Mouse (Mus musculus) gastrocnemius, postnatal 10 days (tissue): Measurements from ENCODE around the gene Pla2g2f. TPM values are rescaled to one million over a fixed set of nuclear protein-coding genes. Genes with fewer than 3 reads are reported as not detected.
A peak's percentile ranks its signal among the peaks of the same experiment; 100 is the strongest.

Source experiments
- DNase-seq: peaks from one replicate; pipeline ENCODE4 v3.0.0; 2021; ENCODE audit warnings: mixed read lengths
- long read RNA-seq, 2 experiments: library from polyadenylated mRNA; stranded (forward); transcript quantifications; one replicate each; pipeline ENCODE4 v2.0.0; 2021
- total RNA-seq, 2 experiments: library from RNA; stranded (reverse); gene quantifications; 2 replicates each; pipeline ENCODE4 v1.2.3; 2021

Pla2g2f gene
- not detected for total RNA-seq
- long read RNA-seq, experiment 1, result 0 reads
- long read RNA-seq, experiment 2, result 0 reads

DNA sequence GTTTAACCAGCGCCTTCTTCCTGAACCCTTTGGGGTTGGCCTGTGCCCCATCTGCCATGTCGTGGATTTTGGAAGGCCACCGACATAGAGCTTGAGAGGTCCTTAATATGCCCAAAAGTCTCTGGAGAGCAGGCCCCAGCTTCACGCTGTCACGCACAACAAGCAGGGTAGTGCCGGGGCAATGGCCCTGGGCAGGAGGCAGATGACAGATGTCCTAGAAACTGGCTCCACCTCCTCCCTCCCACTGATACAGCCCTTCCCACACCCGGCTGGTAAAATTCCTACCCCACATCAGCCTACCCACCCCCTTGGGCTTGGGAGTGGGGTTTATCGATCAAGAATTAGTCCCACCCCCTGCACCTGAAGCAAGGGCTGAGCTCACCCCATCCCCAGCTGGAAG lies at the start of gene Pla2g2f:
Gene Pla2g2f, minus strand, starts transcription at position 211 of the 400 bp plus-strand sequence.
- DNase-seq, result no peak

DNA sequence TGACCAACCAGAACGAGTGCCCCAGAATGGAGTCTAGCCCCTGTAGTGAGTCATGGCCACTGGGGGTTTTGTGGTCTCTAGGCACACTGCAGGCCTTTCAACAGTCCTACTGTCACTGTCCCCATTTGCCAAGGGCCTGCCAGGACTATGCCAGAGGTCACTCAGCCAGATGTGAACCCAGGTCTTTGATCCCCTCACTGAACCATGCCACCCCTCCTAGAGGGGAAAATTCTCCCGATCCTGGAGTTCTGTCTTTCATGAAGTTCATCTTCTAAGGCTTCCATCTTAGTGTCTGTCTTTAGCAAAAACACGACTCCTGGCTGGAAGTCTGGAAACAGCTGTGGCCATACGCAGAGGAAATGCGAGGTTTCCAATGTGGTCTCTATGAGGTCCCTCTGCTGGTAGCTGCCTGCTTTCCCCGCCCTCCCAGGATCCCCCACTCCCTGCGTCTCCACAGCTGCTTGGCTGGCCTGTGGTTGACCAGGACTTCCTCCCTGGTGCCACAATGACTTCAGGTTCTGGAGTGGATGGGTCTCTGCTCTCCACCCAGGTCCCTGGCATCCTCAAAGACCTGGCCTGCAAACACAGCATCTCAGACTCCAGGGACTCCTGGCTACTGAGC lies 49.6 kb upstream of the Pla2g2f start:
- no peak for DNase-seq

DNA sequence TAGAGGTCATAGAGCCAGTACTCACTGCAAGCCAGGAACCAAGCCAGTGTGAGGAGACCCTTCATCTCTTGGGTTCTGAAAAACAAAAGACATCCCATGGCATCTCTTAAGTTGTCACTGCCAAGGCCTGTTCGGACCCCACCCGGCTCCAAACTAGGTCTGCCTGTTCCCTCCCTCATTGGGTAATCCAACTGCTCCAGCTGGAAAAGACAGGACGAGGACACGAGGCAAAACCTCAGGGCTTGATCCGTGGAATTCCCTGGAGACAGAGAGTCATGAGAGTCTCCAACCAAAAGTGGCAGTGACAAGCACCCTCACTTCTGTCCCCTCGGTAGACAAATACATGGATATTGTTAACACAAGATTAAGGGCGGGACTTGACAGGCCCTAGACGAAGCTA lies 48.7 kb upstream of the Pla2g2f start:
- no peak for DNase-seq

DNA sequence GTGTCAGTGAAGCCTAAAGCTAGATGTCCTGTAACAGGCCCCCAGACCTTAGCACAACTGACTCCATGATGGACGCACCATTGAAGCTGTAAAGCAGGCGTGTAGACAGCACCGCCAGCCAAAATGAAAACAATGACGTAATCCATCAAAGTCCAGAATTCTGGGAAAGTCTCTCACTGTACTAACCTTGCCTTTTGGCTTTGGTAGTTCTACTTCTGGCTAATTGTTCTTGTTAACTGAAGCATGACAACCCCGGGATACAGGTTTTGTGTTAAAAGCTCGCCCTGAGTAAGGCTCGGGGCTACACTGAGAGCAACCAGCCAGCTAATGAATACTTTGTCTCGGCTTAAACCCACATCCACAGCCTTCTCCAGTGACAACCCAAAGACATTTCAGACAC lies 47.8 kb upstream of the Pla2g2f start:
- DNase-seq, result no peak

DNA sequence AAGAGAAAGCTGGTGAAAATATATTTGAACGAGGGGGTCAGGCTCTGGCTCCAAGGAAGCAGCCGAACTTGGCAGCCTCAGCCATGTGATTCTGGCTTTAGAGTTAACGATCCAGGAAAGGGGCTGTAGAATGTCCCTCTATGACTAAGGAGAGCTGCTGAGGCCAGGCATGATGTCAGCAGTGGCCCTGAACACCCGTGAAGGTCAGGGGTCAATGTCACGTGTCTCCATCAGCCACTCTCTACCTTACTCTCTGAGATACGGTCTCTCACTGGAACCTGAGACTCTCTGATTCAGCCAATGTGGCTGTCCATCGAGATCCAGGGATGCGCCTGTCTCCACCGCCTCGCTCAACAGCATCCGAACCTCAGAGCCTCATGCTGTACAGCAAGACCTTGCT lies 45.5 kb upstream of the Pla2g2f start:
- DNase-seq, result no peak

DNA sequence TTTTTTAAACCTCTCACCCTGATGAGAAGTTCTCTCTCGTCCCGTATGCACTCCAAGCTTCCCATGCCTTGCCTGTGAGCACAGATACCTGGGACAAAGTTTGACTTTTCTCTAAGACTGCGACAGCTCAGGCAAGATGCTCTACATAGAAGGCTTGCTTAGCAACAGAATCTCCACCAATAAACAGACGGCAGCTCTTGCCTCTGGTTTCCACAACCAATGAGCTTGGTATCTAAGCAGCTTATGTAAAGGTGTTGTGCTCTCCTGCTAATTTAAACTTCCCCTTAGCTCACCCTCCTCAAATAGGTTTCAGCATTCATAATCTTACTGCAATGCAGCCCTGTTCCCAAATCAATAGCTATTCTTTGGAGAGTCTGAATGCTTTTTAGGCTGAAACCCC lies 44.2 kb upstream of the Pla2g2f start:
- no peak for DNase-seq

DNA sequence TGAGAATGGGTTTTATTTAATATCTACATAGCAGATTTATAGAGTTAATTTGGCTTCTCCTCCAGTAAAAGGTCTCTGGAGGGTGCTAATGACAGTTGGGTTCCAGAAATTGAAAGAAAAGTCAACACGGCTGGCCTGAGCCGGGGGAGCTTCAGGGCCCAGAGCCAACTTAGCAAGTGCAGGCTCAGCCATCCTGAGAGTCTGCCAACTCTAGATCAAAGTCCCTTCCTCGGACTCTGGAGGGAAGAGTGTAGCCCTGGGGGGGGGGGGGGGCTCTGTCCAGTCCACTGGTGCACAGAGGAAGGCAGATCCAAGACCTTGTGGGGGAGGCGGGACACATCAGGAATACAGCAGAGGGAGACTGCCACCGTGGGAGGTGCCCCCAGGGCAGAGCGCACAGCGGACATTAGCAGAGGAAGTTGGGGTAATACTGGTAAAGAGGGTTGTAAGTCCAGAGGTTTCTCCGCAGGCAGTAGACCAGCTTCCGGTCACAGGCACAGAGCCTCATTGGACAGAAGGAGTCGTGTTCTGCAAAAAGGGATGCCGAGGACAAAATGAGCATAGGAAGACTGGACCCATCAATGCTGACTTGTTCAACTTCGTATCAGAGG lies 42.8 kb upstream of the Pla2g2f start:
- DNase-seq, result peak; percentile 25

DNA sequence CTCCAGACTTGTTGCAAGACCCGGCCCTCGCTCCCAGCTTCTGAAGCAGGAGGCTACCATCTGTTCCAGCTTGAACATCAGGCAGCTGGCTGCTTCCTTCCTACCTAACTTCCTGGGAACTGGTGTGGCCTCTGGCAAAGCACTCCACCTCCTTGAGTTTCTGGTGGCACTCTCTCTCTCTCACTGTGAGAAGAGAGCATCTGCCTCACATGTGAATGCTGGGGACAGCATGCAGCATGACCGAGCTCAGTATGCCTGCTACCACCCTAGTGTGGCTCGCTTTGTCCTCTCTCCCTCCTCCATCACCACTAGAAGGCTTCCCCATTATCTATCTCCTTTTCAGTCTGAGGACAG lies 39.8 kb upstream of the Pla2g2f start:
- no peak for DNase-seq

DNA sequence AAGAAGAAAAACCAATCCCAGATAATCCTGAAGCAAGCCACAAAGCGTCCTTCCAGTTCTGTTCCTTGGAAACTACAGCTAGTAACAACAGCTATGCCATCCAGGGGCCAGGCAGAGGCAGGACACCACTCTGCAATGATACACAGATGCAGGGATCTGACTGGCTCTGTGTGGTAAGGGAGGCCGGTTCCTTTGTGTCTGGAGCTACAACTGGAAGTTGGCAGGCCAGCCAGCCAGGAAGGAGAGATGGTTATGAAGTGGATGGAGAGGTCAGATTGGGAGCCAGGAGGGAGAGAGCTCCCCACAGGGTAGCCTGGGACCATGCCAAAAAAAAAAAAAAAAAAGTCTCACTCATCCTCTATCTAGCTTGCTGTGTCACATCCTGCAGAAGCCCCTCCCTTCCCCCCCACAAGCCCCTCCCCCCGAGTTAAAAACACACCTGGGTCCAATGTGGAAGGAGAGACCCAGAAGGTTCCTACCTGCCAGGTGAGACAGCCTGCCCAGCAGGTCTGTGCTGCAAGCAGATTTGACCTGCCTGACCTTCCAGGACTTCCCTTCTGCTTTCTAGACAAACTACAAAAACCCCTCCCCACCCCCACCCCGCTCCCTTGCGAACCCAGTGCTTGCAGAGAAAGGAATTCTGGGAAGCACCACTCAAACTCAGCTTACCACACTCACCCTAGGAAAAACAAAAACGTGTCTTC lies 39.2 kb upstream of the Pla2g2f start:
- no peak for DNase-seq

DNA sequence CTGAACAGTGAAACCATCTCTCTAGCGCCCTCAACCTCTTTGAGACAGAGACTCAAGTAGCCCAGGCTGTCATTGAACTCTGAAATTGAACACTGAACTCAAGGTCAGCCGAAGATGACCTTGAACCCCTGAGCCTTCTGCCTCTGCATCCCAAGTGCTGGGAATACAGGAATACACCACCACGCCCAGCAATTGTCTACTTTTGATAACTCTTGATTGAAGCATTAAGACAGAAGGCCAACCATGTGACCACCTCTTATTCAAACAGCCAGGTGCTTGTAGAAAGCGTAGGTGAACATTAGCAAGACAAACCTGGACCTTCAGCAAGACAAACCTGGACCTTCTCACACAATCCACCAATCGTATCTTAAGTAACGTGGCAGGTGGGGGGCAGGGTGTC lies 36.9 kb upstream of the Pla2g2f start:
- no peak for DNase-seq

DNA sequence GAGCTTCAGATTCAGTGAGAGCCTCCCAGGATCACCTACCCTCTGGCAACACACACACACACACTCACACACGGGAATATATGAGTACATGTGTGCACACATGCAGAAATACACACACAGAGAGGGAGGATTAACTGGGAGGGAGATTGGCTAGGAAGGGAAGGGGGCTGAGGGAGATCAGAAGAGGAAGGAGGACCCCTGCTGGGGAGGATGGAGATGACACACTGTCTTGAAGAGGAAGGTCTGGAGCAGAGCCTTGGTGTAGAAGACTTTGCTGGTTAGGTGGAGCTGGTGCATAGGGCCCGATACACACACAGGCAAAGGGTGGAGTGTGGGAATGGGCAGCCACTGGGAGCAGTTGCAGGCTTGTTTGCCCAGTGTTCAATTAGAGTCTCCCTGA lies 35.9 kb upstream of the Pla2g2f start:
- DNase-seq, result peak; percentile 44

DNA sequence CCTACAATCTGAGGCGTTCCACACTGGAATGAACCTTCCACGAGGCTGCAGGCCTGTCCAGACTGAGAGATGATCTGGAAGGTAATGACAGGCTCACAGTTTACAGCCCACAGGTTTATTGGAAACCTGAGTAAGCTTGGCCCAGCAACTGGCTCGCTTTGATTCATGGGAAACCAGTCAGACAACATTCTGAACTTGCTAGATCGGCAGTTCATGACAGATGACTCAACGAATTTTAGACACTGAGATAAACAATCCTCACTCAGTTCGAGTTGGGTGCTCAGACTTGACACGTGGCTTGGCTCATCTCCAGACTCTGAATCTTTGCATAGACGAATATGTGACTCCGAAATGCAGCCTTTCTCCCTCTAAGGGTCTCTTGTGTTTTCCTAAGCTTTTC lies 35.2 kb upstream of the Pla2g2f start:
- no peak for DNase-seq

DNA sequence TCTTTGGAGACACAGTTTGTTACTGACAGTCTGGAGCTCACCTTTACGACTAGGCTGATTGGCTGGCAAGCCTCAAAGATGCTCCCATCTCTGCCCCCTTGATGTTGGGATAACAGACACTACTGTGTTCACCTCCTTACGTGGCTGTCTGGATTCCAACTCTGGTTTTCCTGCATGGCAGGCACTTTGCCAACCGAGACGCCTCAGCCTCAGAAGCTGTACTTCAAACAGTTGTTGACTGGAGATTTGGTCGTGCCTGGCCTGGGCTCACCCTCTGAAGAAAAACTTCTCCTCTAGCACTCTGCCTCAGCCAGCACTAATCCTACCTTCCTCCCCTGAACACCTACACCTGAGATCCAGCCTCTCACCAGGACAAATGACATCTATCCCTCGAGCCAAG lies 34.0 kb upstream of the Pla2g2f start:
- no peak for DNase-seq

DNA sequence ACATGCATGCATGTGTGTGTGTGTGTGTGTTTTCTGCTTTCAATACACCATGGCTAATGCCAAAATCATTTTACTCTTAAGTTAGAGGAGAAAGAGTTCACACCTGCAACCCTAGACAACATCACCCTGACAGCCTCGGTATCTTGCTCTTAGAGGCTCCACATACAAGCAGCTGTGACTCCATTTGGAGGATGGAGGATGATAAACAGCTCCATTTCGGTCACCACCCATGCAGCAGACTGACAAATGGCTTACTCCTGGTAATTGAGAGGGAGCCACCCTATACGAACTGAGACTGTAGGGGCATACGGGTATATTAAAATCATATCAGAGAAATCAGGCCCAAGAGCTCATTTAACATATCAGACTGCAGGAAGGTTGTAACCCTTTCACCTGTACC lies 31.0 kb upstream of the Pla2g2f start:
- no peak for DNase-seq

DNA sequence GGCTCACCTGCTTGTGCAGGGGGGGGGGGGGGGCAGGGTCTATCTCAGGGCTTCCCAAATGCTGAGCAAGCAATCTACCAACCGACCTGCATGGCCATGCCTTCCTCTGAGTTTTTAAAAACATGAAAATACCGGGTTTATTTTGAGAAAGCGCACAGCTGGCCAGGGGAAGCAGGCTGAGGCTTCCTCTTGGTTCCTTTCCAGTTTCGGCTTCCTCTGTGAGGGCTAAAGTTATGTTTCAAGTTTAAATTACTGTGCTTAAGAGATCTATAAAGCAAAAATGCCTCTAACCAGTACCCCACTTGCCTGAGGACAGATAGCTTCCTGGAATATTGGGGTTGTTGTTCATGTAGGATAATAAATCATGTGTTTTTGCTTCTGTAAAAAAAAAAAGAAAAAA lies 28.7 kb upstream of the Pla2g2f start:
- no peak for DNase-seq

DNA sequence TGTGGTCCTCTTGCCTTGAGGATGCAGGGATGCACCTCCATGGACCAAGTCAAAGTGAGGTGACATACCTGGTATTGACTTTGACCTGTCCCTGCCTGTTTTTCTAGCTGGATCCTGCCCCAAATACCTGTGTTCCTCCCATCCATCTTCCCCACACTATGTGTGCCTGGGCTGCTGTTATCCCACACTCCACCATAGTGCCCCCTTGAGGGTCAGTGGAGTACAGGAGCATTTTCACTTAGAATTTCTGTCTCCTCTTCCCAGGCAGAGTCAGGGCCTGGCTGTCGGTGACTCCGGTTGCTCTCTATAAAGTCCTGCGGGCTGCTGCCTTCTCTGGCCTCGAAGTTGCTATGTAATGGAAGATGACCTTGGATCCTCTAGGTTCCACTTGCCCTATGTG lies 28.3 kb upstream of the Pla2g2f start:
- DNase-seq, result no peak

DNA sequence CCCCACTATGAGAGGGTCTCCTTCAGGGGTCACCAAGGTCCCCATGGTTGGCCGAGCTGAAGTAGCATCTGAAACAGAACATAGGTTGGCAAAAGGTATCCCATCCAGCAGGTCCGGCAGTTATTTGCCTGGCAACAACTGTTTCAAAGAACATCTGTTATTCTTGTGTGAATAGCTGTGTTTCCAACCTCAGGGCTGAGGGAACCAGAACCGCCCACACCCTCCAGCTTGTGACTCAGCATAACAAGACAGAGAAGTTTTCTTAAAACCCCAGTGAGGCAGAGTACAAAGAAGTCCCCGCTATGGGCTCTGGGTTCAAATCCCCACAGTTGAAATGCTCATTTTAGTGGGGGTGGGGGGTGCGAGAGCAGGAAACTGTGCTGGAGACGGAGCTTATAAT lies 24.7 kb upstream of the Pla2g2f start:
- DNase-seq, result no peak

DNA sequence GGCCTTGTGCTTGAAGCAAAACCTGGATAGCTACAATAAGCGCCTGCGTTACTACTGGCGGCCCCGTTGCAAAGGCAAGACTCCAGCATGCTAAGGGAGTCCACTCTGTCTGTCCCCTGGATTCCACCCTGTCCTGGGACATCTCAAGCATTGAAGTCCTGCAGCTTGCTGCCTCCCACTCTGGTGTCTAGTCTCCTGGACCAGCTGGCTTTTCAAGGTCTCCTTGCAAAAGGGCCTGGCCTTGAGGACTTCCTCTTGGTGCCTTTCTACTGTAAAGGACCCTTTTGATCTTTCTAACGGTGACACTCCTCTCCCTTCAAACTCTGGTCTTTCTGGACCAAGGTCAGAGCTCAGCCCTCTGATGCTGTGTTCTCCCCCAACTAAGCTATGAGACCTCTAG lies 22.9 kb upstream of the Pla2g2f start:
- no peak for DNase-seq

DNA sequence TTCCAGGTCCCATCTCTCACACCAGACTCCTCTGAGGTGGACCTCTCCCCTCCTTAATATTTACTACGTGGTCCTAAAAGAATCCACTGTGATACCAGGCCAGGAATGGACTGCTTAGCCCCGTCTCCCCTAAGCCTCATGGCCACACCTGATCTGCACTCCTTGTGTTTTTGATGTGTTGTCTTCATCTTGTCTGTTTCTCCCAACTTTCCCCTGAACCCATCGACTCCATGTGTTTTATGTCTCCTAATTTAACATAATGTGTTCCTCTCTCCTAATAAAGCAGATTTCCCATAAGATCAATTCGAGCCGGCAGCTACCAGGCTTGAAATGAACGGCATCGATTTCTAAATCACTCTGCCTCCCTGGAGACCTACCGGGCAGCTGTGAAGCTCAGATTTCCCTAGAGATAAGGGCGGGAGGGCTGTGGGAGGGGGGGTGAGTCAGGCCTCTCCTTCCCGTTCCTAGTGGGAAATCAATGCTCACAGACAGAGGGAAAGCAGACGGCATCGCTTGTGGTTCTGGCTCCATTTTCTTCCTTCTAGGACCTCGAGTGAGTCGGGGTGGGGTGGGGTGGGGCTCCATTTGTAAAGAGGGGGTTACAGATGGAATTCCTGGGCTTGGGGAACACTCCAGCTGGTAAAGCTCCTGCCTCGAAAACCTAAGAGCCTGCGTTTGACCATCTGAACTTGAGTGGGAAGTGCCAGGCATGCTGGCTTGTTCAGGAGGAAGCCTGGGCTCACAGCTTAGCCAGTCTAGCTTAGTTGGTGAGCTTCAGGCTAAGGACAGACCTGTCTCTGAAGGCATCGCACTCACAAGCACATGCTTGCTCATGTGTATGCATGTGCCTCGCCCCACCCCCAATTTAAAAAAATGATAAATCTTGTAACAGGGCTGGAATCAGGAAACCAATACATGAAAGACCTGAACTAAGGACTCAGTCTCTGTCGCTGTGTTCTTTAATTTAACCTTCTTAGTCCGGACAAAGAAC lies 20.3 kb upstream of the Pla2g2f start:
- DNase-seq, result no peak

DNA sequence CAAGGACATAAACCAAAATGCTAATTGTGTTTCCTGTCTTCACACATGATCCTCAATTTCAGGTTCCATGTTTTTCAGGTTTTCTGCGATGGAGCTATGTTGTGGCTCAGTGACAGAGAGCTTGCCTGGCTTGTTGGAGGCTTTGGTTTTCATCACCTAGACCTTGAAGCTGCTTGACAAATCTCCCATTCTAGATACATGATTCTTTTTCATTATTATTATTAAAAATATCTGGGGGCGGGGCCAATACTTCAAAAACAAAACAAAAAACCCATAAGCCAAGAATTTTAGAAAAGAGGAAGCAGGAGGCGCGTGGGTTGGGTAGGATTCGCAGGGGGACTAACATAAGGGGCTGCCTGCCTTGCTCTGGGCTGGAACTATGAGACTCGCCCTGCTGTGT lies 18.0 kb upstream of the Pla2g2f start, which contains the start of gene Pla2g2d:
Gene Pla2g2d, plus strand, starts transcription at position 301 of the 400 bp plus-strand sequence.
- no peak for DNase-seq

DNA sequence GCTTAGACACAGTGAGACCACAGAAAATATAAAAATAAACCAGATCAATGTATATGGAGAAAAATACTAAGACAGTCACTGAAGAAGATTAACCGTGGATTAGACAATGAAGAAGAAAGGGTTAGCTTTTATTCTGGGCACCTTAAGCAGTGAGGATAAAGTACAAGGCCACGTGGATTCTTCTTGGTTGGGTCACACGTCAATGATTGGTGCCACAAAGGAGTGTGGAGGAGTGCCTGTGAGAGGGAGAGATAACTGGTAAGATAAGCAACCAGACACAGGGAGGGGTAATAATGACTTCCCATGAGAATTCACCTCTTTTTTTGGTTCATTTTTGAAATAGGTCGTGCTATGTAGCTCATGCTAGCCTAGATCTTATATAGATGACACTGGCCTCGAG lies 15.0 kb upstream of the Pla2g2f start:
- no peak for DNase-seq

DNA sequence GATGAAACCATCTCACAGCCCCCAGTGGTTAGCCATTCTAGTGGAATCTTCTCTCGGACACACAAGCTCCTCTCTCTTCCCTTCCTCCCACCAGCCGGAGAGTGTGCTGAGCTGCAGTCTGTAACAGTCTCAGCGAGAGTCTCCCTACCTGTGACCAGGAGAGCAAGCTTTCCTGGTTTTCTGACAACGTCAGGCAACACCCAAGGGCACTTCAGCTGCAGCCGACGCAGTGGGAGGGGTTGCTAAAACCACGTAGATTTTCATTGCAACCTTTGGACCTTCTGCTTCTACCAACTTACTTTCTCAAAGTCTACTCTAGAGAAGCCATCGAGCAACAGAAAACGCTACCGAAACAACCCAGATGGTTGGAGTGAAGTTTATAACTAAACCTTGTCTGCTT lies 14.5 kb upstream of the Pla2g2f start:
- no peak for DNase-seq

DNA sequence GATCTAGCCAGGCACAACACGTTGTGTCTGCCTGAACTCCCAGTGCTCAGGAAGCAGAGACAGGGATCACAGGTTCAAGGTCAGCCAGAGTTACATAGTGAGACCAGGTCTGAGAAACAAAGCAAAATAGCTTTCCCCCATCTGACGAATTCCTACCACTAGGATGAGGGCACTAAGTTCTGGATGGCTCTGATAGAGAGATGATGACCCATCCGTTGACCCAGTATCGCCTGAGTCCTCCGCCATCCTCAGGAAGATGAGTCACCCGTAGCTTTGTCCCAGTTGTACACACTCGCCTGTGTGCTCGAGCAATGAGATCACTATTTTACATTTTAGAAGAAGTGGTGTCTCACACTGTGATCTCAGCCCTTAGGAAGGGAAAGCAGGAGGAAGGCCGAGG lies 4.8 kb upstream of the Pla2g2f start:
- no peak for DNase-seq
